Mouse (Mus musculus) Muller cell, postnatal 12 days (primary cell): Measurements from ENCODE around the gene Syde2.
A peak's percentile ranks its signal among the peaks of the same experiment; 100 is the strongest.

Source experiments
- DNase-seq: peaks from one replicate; pipeline ENCODE4 v3.0.0-alpha.2; 2015; ENCODE audit errors: inconsistent ontology term

The Syde2 gene

DNA sequence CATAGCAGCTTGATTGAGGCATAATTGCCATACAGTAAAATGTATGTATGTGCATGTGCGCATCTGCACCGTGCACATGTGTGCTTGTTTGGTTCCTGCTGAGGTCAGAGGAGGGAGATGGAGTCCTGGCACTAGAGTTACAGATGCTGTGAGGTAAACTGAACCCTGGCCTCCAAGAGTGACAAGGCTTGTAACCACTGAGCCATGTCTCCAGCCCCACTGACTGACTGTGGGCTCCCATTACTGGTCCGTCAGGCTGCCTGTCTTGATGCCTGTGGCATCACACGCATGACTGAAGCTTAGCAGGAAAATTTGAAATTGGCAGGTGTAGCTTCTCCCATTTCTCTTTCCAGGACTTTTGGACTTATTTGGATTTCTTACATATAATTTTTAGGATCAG, 23.1 kb downstream of the Syde2 start:
- peak; percentile 13 for DNase-seq

DNA sequence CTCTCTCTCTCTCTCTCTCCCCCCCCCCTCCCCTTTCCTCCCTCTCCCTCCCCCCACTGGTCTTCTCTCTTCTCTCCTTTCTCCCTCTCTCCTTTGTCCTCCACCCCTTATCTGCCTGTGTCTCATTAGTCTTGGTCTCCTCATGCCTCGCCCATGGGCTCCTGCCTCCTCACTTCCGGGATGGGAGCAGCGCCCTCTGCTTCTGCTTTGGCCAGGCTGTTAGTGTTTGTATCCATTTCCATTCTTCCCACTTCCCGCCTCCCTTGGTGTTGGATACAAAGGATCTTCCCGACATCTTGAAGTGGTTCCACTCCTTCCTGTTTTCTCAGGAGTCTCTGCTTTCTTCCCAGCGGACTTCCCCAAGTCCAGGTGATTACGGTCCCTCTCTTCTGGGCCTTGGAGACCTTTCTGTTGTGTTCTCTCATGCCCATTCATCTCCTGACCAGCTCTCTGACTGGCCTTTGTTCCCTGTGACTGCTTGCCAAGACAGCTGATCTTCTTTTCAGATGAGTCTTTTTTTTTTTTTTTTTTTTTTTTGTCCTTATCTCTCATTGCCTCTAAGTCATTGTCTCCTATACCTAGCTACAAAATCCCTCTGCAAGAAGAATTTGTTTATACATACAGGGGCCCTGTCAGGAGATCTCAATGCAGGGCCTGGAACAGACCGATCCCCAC, 24.0 kb downstream of the Syde2 start:
- DNase-seq, result no peak

GRCm38 (mm10) chr3:146013490-146013889, 25.8 kb downstream of the Syde2 start:
- no peak for DNase-seq

DNA sequence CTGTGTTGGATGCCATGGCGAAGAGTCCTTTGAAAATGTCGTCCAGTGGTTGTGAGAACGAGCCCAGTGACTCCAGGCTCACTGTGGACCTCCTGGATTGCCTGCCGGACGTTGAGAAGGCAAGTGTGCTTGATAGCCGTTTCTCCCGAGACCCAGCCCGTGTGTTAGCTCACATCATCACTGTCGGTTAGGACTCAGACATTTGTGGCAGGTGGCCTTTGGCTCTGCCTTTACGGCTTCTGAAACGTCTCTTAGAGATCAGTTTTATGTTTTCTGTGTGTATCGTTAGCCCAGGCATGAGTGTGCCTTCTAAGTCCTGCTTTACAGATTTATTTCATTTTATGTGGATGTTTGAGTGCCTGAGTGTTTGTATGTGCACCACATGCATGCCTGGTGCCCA, 26.7 kb downstream of the Syde2 start:
- no peak for DNase-seq

DNA sequence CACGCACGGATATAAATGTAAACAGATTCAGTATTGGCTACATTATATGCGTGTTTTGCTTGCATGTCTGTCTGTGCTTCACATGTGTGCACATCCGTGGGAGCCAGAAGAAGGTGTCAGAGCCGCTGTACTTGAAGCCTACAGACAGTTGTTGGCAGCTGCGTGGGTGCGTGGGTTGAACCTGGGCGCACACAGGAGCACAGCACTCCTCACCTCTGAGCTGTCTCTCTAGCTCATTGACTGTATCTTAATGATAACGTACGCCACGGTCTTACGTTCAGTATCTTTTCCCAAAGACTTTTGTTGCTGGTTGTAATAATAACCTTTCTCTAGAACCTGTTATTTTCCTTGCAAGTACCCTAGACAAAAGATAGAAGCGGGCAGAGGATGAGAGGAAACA, 29.3 kb downstream of the Syde2 start:
- DNase-seq, result no peak

DNA sequence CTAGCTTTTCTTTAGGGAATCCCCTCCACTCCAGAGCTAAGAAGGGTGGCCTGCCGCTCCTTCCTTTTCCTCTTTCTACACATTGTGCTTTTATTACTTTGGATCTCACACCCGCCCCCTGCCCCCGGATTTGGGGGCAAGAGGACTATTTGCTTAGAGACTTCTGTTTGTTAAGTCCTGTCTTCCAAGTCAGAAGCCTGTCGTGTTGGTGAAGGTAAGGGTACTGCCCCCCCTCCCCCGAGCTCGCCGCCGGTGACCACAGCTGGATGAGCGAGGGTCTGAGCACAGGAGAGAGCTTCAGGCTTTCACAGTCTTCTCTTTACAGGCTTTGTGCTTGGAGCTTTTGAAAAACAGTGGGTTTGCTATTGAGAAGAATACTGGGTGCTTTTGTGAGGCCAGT, 29.9 kb downstream of the Syde2 start:
- no peak for DNase-seq

GRCm38 (mm10) chr3:146022232-146022631, 34.6 kb downstream of the Syde2 start:
- no peak for DNase-seq

GRCm38 (mm10) chr3:146024746-146025145, 37.1 kb downstream of the Syde2 start:
- DNase-seq, result no peak

- DNase-seq, result no peak
Measured at GRCm38 (mm10) chr3:146025499-146025898, 37.8 kb downstream of the Syde2 start.

- DNase-seq, result no peak
Measured at GRCm38 (mm10) chr3:146027116-146027515, 39.4 kb downstream of the Syde2 start.

DNA sequence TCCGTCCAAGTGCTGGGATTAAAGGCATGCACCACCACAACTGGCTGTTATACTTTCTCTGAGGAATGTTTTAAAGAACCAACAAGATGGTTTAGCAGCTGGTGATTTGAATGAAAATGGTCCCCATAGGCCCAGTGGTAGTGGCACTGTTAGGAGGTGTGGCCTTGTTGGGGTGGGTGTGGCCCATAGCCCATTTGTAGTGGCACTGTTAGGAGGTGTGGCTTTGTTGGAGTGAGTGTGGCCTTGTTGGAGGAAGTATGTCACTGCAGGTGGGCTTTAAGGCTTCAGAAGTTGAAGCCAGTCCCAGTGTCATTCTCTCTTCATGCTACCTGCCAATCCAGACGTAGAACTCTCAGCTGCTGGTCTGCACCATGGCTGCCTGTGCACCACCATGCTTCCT, 40.7 kb downstream of the Syde2 start:
- no peak for DNase-seq

DNA sequence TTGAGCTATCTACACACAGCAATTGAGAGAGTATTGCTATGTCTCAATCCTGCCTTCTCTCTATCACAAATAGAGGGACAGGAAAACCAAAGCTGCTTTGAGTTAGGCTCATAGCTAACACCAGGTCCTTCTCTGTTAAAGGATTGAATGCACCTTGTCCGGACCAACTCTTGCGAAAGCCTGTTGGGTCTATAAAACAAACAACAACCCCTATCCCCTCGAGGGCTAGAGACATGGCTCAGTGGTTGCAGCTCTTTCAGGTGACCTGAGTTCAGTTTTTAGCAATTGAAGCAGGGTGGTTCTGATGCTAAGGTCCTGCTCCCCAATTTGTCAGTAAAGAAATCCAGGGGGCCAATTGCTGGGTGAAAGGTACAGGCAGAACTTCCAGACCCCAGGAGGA, 41.6 kb downstream of the Syde2 start:
- DNase-seq, result no peak

- no peak for DNase-seq
Measured at GRCm38 (mm10) chr3:146030255-146030836, 42.7 kb downstream of the Syde2 start.

GRCm38 (mm10) chr3:146032976-146033375, 45.3 kb downstream of the Syde2 start:
- no peak for DNase-seq

DNA sequence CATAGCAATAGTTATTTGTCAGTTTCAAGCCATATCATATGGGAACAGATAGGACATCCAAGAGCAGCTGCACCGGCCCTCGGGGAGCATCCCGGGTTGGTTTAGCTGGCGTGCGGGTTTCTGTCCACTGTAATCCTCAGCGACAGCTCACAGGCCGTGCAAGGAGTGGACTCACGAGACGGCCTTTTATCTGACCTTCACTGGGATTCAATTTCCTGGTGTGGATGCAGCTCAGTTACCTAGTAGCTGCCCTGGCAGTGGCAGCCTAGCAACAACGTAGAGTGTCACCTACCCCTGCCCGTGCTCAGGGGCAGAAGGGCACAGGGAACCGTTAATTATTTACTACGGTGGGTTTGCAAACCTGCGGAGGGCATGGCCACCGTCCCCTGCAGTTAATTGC, 50.2 kb downstream of the Syde2 start:
- no peak for DNase-seq

DNA sequence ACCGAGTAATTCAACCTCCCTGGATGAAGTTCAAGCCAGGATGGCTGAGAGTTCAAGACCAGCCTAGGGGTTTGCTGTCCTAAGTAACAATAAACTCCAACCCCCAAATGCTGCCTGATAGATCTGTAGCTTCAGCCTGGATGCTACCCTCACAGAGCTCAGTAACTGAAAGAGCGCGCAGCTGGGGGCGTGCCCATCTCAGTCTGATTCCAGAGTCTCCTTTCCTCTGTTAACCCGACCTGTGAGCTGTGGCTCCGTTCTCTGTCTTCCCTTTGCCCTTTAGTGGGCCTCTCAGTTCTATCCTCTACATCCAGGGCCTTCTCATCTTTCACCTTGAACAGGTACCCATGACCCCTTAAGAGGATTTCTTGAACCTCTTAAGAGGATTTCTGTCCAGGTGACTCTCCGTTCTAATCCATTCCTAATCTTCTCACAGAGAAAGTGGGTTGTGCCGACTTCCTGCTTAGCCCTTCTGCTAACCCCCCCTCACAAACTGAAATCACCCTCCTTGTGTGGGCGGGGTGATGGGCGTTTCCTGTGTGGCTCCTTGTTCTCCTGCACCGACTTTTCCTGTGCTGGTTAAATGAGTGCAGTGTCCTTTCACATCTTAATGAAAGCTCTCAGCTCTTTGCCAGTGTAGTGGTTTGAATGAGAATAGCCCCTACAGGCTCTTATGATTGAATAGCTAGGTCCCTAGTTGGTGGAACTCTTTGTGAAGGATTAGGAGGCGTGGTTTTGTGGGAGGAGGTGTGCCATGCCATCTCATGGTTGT, 51.6 kb downstream of the Syde2 start:
- no peak for DNase-seq

GRCm38 (mm10) chr3:146041382-146041781, 53.7 kb downstream of the Syde2 start:
- DNase-seq, result no peak

- DNase-seq, result peak; percentile 81
Measured at GRCm38 (mm10) chr3:146044977-146045376, 57.3 kb downstream of the Syde2 start.

- DNase-seq, result no peak
Measured at GRCm38 (mm10) chr3:146046076-146046475, 58.4 kb downstream of the Syde2 start.

GRCm38 (mm10) chr3:146047704-146048207, 60.1 kb downstream of the Syde2 start:
- peak; percentile 25 for DNase-seq

- DNase-seq, result no peak
Measured at GRCm38 (mm10) chr3:146049951-146050350, 62.3 kb downstream of the Syde2 start.

DNA sequence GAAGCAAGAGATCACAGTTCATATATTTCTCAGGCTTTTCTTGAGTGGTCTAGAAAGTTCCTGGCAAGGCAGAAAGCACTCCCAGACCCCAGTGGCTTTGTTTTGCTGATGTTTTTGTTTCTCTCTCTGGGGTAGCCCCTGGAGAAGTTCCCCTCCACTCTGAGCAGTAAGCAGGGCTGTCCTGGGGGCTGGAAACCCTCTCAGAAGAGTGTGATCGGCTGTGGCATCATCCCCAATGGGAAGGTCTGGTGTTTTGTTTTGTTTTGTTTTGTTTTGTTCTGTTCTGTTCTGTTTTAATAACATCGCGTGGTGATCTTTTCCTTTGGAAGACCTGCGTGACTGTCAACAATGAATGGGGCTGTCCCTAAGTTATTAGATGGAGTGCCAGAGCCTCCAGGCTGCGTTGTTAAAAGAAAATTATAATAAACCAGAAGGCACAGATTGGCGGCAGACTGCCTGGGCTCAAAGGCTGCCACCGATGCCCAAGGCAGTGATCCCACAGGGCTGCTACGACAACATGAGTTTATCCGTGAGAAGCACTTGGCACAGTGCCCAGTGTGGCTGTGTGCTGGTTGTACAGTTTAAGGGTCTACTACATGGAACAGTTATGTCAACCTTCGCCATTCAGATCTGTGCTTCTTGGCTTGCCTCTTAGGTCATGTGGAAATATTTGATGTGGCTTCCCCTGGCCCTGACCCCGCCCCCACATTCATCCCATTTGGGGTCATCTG, 63.8 kb downstream of the Syde2 start:
- peak; percentile 57 for DNase-seq
